Mouse (Mus musculus) spleen, adult 2 months (tissue): ENCODE measurements around the gene Hnrnph1. TPM values are rescaled to one million over a fixed set of nuclear protein-coding genes. Genes with fewer than 3 reads are reported as not detected.

Source experiments
- DNase-seq, 2 experiments: peaks; one replicate each; pipeline versions ENCODE4 v3.0.0 to v3.0.0-alpha.2; 2012 to 2021; ENCODE audit warnings: low spot score in 2 of 2, low read depth in 1 of 2
- H3K27ac ChIP-seq: fragments of 200-500 bp; 2 replicates; pipeline ENCODE4 v1.5.1; 2012; ENCODE audit warnings: low read length, inconsistent platforms; ENCODE audit not compliant: insufficient read depth
- H3K27me3 ChIP-seq: fragments of 200-500 bp; 2 replicates; pipeline ENCODE4 v1.6.1; 2012; ENCODE audit warnings: mild to moderate bottlenecking, moderate library complexity, low read length, inconsistent platforms; ENCODE audit not compliant: control insufficient read depth, insufficient read depth
- H3K36me3 ChIP-seq: fragments of 200-500 bp; 2 replicates; pipeline ENCODE4 v1.6.1; 2012; ENCODE audit warnings: mild to moderate bottlenecking, low read length, inconsistent platforms; ENCODE audit not compliant: control insufficient read depth, insufficient read depth
- H3K4me1 ChIP-seq: fragments of 200-500 bp; 2 replicates; pipeline ENCODE4 v1.6.1; 2011; ENCODE audit warnings: inconsistent platforms; ENCODE audit not compliant: control insufficient read depth, insufficient read depth, insufficient read length
- H3K4me3 ChIP-seq: fragments of 200-500 bp; 2 replicates; pipeline ENCODE4 v1.5.1; 2011; ENCODE audit warnings: mild to moderate bottlenecking, inconsistent platforms; ENCODE audit not compliant: insufficient read depth, insufficient read length; ENCODE audit errors: extremely low read depth
- CTCF ChIP-seq: fragments of 200-500 bp; IDR thresholded peaks from 2 replicates; pipeline ENCODE4 v1.5.1; 2011; ENCODE audit warnings: mild to moderate bottlenecking, inconsistent platforms; ENCODE audit not compliant: insufficient read depth, insufficient read length, insufficient replicate concordance; ENCODE audit errors: extremely low read depth
- POLR2A ChIP-seq: fragments of 200-500 bp; IDR thresholded peaks from 2 replicates; pipeline ENCODE4 v1.6.1; 2011; ENCODE audit warnings: low read depth, low read length, inconsistent platforms
- WGBS: fragments of 180-500 bp; shearing (Covaris S2); methylation state at CpG from one replicate; pipeline ENCODE4 v1.1.7; 2018; 5-methylcytosine and 5-hydroxymethylcytosine counted together
- polyA plus RNA-seq: library from polyadenylated mRNA; depleted of rRNA; stranded (reverse); fragments of >200 nt; gene quantifications from 2 replicates; pipeline ENCODE4 v1.2.3, GENCODE M21; 2012

Hnrnph1 gene
- polyA plus RNA-seq, 1 experiment, result 43.8 TPM

DNA sequence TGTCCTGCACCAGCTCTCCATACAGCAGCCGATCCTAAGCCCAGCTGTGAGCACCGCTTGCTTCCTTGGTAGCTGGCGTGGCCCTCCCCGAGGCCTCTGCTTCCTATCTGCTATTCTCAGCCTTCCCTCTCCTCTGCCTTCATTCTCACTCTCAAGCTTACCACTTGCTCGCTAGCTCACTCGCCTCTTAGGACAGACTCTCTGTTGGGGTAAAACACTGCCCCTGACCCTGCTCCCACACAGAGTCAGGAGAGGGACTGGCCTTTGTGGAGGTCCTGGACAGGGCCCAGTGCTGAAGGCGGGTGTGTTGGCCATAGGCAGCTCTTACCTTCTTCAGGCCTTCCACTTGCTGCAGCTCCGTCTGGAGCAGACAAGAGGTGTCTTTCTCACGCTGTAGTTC lies 20.5 kb downstream of the Hnrnph1 start:
- TF ChIP-seq POLR2A, result no peak
- no peak for TF ChIP-seq CTCF
- H3K36me3 ChIP-seq, result peaks cover 29% of the 10 kb centered on the region
- no peak for DNase-seq
- no peaks in the 10 kb centered on the region for H3K4me1 ChIP-seq
- H3K27me3 ChIP-seq, result no peaks in the 10 kb centered on the region
- H3K4me3 ChIP-seq, result no peak overlapping the region
- WGBS, result 94% methylated on average over 9 of the region's 9 CpGs
- H3K27ac ChIP-seq, result no peak overlapping the region

GRCm38 (mm10) chr11:50398803-50399202 lies 22.0 kb downstream of the Hnrnph1 start:
- Histone ChIP-seq H3K27me3 (no peaks in the 10 kb centered on the region), H3K4me1 (no peaks in the 10 kb centered on the region), H3K27ac (no peak overlapping the region), H3K4me3 (no peak overlapping the region), H3K36me3 (peaks cover 34% of the 10 kb centered on the region)
- no peak for TF ChIP-seq CTCF
- no peak for TF ChIP-seq POLR2A
- DNase-seq, result no peak
- WGBS, result 95% methylated on average over 13 of the region's 13 CpGs

DNA sequence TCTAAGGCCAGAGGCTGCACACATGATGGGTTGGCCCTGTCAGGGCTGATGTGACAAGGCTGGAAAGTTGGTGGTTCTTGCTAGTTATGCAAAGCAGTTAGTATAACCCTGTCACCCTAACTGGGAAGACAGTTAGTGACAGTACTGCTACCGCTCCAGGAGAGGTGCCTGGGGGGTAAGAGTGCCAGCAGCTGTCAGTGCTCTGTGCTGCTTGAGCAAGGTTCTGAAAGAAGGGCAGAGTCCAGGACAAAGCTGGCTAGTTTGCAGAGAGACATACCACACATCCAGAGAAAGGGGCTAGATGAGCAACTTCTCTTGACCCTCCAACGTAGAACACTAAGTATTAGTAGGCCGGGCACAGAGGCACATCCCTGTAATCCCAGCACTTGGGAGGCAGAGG lies 25.7 kb downstream of the Hnrnph1 start:
- no peak for DNase-seq
- H3K27ac ChIP-seq, result no peak overlapping the region
- WGBS, result 92% methylated on average over 3 of the region's 3 CpGs
- H3K36me3 ChIP-seq, result peaks cover 28% of the 10 kb centered on the region
- TF ChIP-seq CTCF, result no peak
- TF ChIP-seq POLR2A, result no peak
- no peak overlapping the region for H3K4me3 ChIP-seq
- no peaks in the 10 kb centered on the region for H3K27me3 ChIP-seq
- no peaks in the 10 kb centered on the region for H3K4me1 ChIP-seq

DNA sequence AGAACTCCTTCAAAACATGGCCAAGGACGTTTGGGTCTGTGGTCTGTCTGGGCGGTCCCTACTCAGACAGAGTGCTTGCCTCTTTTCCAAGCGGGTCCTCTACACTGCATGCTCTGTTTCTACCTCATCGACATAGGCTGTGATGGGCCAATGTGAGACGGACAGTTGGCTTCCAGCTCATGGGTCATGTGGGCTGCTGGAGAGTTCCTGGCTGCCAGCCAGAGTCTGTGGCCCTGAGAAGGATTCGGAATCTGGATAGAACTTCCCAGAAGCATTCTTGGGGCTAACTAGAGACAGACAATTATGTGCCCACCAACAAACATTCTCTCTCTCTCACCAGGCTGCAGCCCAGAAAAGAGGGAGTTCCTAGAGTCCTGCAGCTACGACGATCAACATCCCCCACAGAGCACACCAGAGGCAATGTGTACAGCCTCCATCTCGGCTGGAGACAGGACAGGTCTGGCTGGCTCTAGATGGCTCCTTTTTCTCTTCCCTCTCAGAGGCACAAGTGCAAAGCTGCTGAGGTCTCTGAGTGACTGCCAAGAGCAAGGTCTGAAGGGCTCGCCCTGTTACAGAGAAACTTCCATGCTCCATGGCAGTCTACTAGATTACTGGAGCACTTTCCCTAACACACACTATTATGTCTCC lies 26.7 kb downstream of the Hnrnph1 start:
- 88% methylated on average over 10 of the region's 10 CpGs for WGBS
- no peak for TF ChIP-seq CTCF
- TF ChIP-seq POLR2A, result no peak
- H3K4me1 ChIP-seq, result no peaks in the 10 kb centered on the region
- DNase-seq, result no peak
- H3K27me3 ChIP-seq, result no peaks in the 10 kb centered on the region
- no peak overlapping the region for H3K27ac ChIP-seq
- peaks cover 25% of the 10 kb centered on the region for H3K36me3 ChIP-seq
- H3K4me3 ChIP-seq, result no peak overlapping the region

- TF ChIP-seq CTCF (no peak), POLR2A (no peak)
Observed at GRCm38 (mm10) chr11:50407235-50407634, 30.4 kb downstream of the Hnrnph1 start.

GRCm38 (mm10) chr11:50415563-50416241 lies 38.9 kb downstream of the Hnrnph1 start:
- TF ChIP-seq CTCF (no peak), POLR2A (no peak)
- no peak for DNase-seq
- H3K4me1 ChIP-seq, result no peaks in the 10 kb centered on the region
- WGBS, result 59% methylated on average over 6 of the region's 6 CpGs
- no peaks in the 10 kb centered on the region for H3K27me3 ChIP-seq
- peaks cover 20% of the 10 kb centered on the region for H3K36me3 ChIP-seq
- no peak overlapping the region for H3K4me3 ChIP-seq
- H3K27ac ChIP-seq, result no peak overlapping the region

More at GRCm38 (mm10) chr11:50407235-50407634, 30.4 kb downstream of the Hnrnph1 start:
- Histone ChIP-seq H3K27me3 (no peaks in the 10 kb centered on the region), H3K4me3 (no peak overlapping the region), H3K27ac (no peak overlapping the region), H3K4me1 (no peaks in the 10 kb centered on the region), H3K36me3 (peaks cover 16% of the 10 kb centered on the region)
- 92% methylated on average over 6 of the region's 6 CpGs for WGBS
- no peak for DNase-seq

- Histone ChIP-seq H3K4me1 (no peaks in the 10 kb centered on the region), H3K36me3 (peaks cover 23% of the 10 kb centered on the region), H3K27ac (no peak overlapping the region), H3K27me3 (no peaks in the 10 kb centered on the region), H3K4me3 (no peak overlapping the region)
- TF ChIP-seq CTCF (no peak), POLR2A (no peak)
- DNase-seq, result no peak
- WGBS, result 72% methylated on average over 2 of the region's 2 CpGs
Observed at GRCm38 (mm10) chr11:50417856-50418255, 41.1 kb downstream of the Hnrnph1 start.
